Comparison of ENCODE assay signal across 11 mouse cellular contexts in genomic region chr9:64773254-64773653, GRCm38 (mm10).
"Had no signal": no experiment of that assay in that cellular context is flagged by ENCODE, and none has a peak within 500 bp of the region (broad histone marks: within the 10 kb centered on the region; RNA-seq: fewer than 3 reads in every experiment).

No protein-coding gene starts in this region.

- H3K27ac ChIP-seq: limb, embryonic 12.5 days; neural tube, embryonic 12.5 days had no signal

- H3K4me2 ChIP-seq: limb, embryonic 12.5 days; liver, embryonic 13.5 days; midbrain, embryonic 13.5 days; neural tube, embryonic 12.5 days had no signal

- H3K4me3 ChIP-seq: limb, embryonic 12.5 days; liver, embryonic 13.5 days; midbrain, embryonic 13.5 days; myocyte; neural tube, embryonic 12.5 days had no signal

- H3K9ac ChIP-seq: limb, embryonic 12.5 days; liver, embryonic 13.5 days; liver, postnatal 0 days; midbrain, embryonic 13.5 days; neural tube, embryonic 12.5 days had no signal

- H3K27me3 ChIP-seq: limb, embryonic 12.5 days; liver, embryonic 13.5 days; midbrain, embryonic 13.5 days; neural tube, embryonic 12.5 days had no signal

- H3K36me3 ChIP-seq: limb, embryonic 12.5 days; liver, embryonic 13.5 days; midbrain, embryonic 13.5 days; neural tube, embryonic 12.5 days had no signal

- H3K9me3 ChIP-seq: limb, embryonic 12.5 days; liver, embryonic 13.5 days; midbrain, embryonic 13.5 days; neural tube, embryonic 12.5 days had no signal

- DNase-seq: liver; liver, embryonic 13.5 days; liver, postnatal 0 days; retina, postnatal 1 day; right cerebral cortex, postnatal 4 days; spleen, adult 18-20 months; thymus, adult 18-20 months had no signal

- ATAC-seq: liver, postnatal 0 days; midbrain, embryonic 13.5 days had no signal
